Comparison of ENCODE assay signal across 10 mouse cellular contexts in genomic region chr5:65900862-65901265, GRCm38 (mm10). TPM values are rescaled to one million over a fixed set of nuclear protein-coding genes. Genes with fewer than 3 reads are reported as not detected.
A peak's percentile ranks its signal among the peaks of the same experiment; 100 is the strongest.
DNase-seq lines count a peak whose midpoint lies in the region; ATAC-seq and TF ChIP-seq lines count a peak whose summit lies in the region.
"Had no signal": no experiment of that assay in that cellular context is flagged by ENCODE, and none has a peak within 500 bp of the region (broad histone marks: within the 10 kb centered on the region; RNA-seq: fewer than 3 reads in every experiment).

No protein-coding gene starts in this region.

- no peak overlapping the region for H3K27ac ChIP-seq in lung, embryonic 15.5 days
- no peak overlapping the region for H3K27ac ChIP-seq in intestine, embryonic 15.5 days
- H3K27ac ChIP-seq: macrophage had no signal

- TF ChIP-seq POLR2A in lung, adult 2 months (IDR thresholded peaks at IDR 0.05; ENCODE audit: borderline replicate concordance, extremely low read depth, low read depth, low read length), result no peak

- H3K4me3 ChIP-seq in lung, embryonic 15.5 days, result no peak overlapping the region
- H3K4me3 ChIP-seq in lung, adult 2 months (replicated peaks; ENCODE audit: extremely low read depth, low read depth, low read length), result no peak overlapping the region
- no peak overlapping the region for H3K4me3 ChIP-seq in intestine, embryonic 15.5 days (replicated peaks)

- ATAC-seq in lung, embryonic 15.5 days (ENCODE audit: borderline replicate concordance, extremely low read depth, low FRiP score, low TSS enrichment), result peak; percentile 73
- peak; percentile 88 for ATAC-seq in megakaryocyte-erythroid progenitor cell, adult 5-6 weeks (replicated peaks; ENCODE audit: low FRiP score, low TSS enrichment, poor library complexity, severe bottlenecking)
- ATAC-seq in intestine, embryonic 15.5 days, result no peak

- WGBS in lung, embryonic 15.5 days, result 28% methylated on average over 7 of the region's 7 CpGs
- WGBS in lung, adult 2 months, result 23% methylated on average over 7 of the region's 7 CpGs
- WGBS in intestine, embryonic 15.5 days, result 56% methylated on average over 7 of the region's 7 CpGs

- H3K9me3 ChIP-seq in lung, embryonic 15.5 days, result no peaks in the 10 kb centered on the region; the same call in 1 of the 2 replicates
- peaks cover 3% of the 10 kb centered on the region; the same call in 1 of the 2 replicates for H3K9me3 ChIP-seq in intestine, embryonic 15.5 days

- no peak for TF ChIP-seq CTCF in lung, adult 2 months (IDR thresholded peaks at IDR 0.05; ENCODE audit: insufficient read depth, low read length)

- H3K27me3 ChIP-seq in lung, embryonic 15.5 days, result no peaks in the 10 kb centered on the region
- H3K27me3 ChIP-seq in intestine, embryonic 15.5 days (replicated peaks), result no peaks in the 10 kb centered on the region

- no peak overlapping the region for H3K9ac ChIP-seq in lung, embryonic 15.5 days
- no peak overlapping the region for H3K9ac ChIP-seq in intestine, embryonic 15.5 days

- H3K4me1 ChIP-seq in lung, embryonic 15.5 days, result peaks cover 3% of the 10 kb centered on the region
- peaks cover 5% of the 10 kb centered on the region for H3K4me1 ChIP-seq in lung, adult 2 months (ENCODE audit: control insufficient read depth, insufficient read depth, low read length)
- H3K4me1 ChIP-seq in intestine, embryonic 15.5 days (replicated peaks), result 0 out of 2 replicates have a peak, but pooled peaks cover 2% of the 10 kb centered on the region

- no peaks in the 10 kb centered on the region; the same call in 1 of the 2 replicates for H3K36me3 ChIP-seq in lung, embryonic 15.5 days
- H3K36me3 ChIP-seq in intestine, embryonic 15.5 days, result no peaks in the 10 kb centered on the region

- no peak overlapping the region for H3K4me2 ChIP-seq in lung, embryonic 15.5 days
- no peak overlapping the region for H3K4me2 ChIP-seq in intestine, embryonic 15.5 days (replicated peaks)

- DNase-seq in lung, adult 2 months, result no peak
- DNase-seq in c-Kit-positive CD71-negative TER-119-negative erythroid progenitor cells, embryonic 14.5 days (ENCODE audit: low read depth), result peak; percentile 75
- DNase-seq in heart, postnatal 4 days, result peak; percentile 52
- no peak for DNase-seq in right cerebral cortex, postnatal 4 days
- DNase-seq in urinary bladder, postnatal 36 days (ENCODE audit: low spot score in 2 of 2), result no peak

RNA-seq across cellular contexts. Expression of gene Chrna9, which starts 33.9 kb away (rescaled TPM):
- polyA plus RNA-seq in lung, embryonic 15.5 days (2015; fragmentation: Nextera tagmentation; extraction: Ambion mirVana), result 0.39 and 1.0 TPM in 2 replicates
- 1.4 TPM in 1 of 2 replicates, not detected in the other for polyA plus RNA-seq in lung, adult 2 months (2012; rRNA removed)
- under 1 TPM in 1 of 2 experiments, not detected in 1; 0.54 TPM for total RNA-seq in heart, postnatal 4 days (2021)
- not detected in 2 replicates for total RNA-seq in megakaryocyte-erythroid progenitor cell, adult 5-6 weeks (2014; fragmentation: Nextera tagmentation)
- total RNA-seq in megakaryocyte-erythroid progenitor cell, adult 5-6 weeks (2017), result 0.65 TPM in 1 of 2 replicates, not detected in the other
- polyA plus RNA-seq in intestine, embryonic 15.5 days (2015; fragmentation: Nextera tagmentation; extraction: Ambion mirVana), result not detected in 2 replicates
- polyA plus RNA-seq: cortical plate, adult 2 months; macrophage had no signal

RNA-seq across cellular contexts. Expression of gene Rhoh, which starts 39.9 kb away (rescaled TPM):
- polyA plus RNA-seq in lung, embryonic 15.5 days (2015; fragmentation: Nextera tagmentation; extraction: Ambion mirVana), result 1.1 and 3.4 TPM in 2 replicates
- 2.7 and 3.5 TPM in 2 replicates for polyA plus RNA-seq in lung, adult 2 months (2012; rRNA removed)
- under 1 TPM; 0.26 to 0.34 TPM for total RNA-seq in heart, postnatal 4 days (2021)
- 17.2 and 22.9 TPM in 2 replicates for total RNA-seq in megakaryocyte-erythroid progenitor cell, adult 5-6 weeks (2014; fragmentation: Nextera tagmentation)
- total RNA-seq in megakaryocyte-erythroid progenitor cell, adult 5-6 weeks (2017), result 22.0 and 26.8 TPM in 2 replicates
- polyA plus RNA-seq in intestine, embryonic 15.5 days (2015; fragmentation: Nextera tagmentation; extraction: Ambion mirVana), result 1.2 and 1.6 TPM in 2 replicates

Comparison
In these comparisons a context has a peak if more than half of its experiments do, and no peak if none do; other contexts are left out.
1. DNase-seq: peak in c-Kit-positive CD71-negative TER-119-negative erythroid progenitor cells, embryonic 14.5 days (single experiment) and heart, postnatal 4 days (single experiment); none in lung, adult 2 months (single experiment), right cerebral cortex, postnatal 4 days (single experiment) and urinary bladder, postnatal 36 days (0 of 2).